Mouse (Mus musculus): ENCODE results near the gene Plekha7. TPM values are rescaled to one million over a fixed set of nuclear protein-coding genes. Genes with fewer than 3 reads are reported as not detected.
A peak's percentile ranks its signal among the peaks of the same experiment; 100 is the strongest.

Plekha7 gene
- polyA plus RNA-seq, 1 experiment from 2014 or later = 55.9 TPM

- Histone ChIP-seq H3K4me3 (peak overlapping the region; percentile 71), H3K4me1 (replicated peaks) (peaks cover 78% of the 10 kb centered on the region)
Observed at GRCm38 (mm10) chr7:116237157-116237981, 70.8 kb downstream of the Plekha7 start.

GRCm38 (mm10) chr7:116236608-116237007 lies 71.6 kb downstream of the Plekha7 start:
- 50% methylated on average over 8 of the region's 8 CpGs for WGBS
- Histone ChIP-seq H3K9ac (peak overlapping the region; percentile 82), H3K9me3 (replicated peaks) (no peaks in the 10 kb centered on the region), H3K27ac (ENCODE audit: poor library complexity, severe bottlenecking) (peak overlapping the region; percentile 93), H3K36me3 (no peaks in the 10 kb centered on the region), H3K4me1 (replicated peaks) (peaks cover 79% of the 10 kb centered on the region), H3K27me3 (replicated peaks) (peaks cover 21% of the 10 kb centered on the region; the same call in 1 of the 2 replicates), H3K4me3 (peak overlapping the region; percentile 71), H3K4me2 (peak overlapping the region; percentile 86)
- ATAC-seq (ENCODE audit: insufficient number of reproducible peaks, low FRiP score) = no peak

More at GRCm38 (mm10) chr7:116237157-116237981, 70.8 kb downstream of the Plekha7 start:
- Histone ChIP-seq H3K36me3 (no peaks in the 10 kb centered on the region), H3K4me2 (peak overlapping the region; percentile 86), H3K9me3 (replicated peaks) (no peaks in the 10 kb centered on the region), H3K9ac (peak overlapping the region; percentile 82), H3K27me3 (replicated peaks) (peaks cover 21% of the 10 kb centered on the region; the same call in 1 of the 2 replicates), H3K27ac (ENCODE audit: poor library complexity, severe bottlenecking) (peak overlapping the region; percentile 93)
- ATAC-seq (ENCODE audit: insufficient number of reproducible peaks, low FRiP score) = peak; percentile 85
- under 1% methylated on average over 68 of the region's 69 CpGs for whole genome bisulfite sequencing

GRCm38 (mm10) chr7:116234287-116234806 lies 73.8 kb downstream of the Plekha7 start:
- WGBS = 53% methylated on average over 7 of the region's 7 CpGs
- Histone ChIP-seq H3K27ac (ENCODE audit: poor library complexity, severe bottlenecking) (0 out of 2 replicates have a peak overlapping the region, but pooled peaks have one; percentile 14), H3K9me3 (replicated peaks) (no peaks in the 10 kb centered on the region), H3K9ac (peak overlapping the region; percentile 82; the same call in 1 of the 2 replicates), H3K4me1 (replicated peaks) (peaks cover 77% of the 10 kb centered on the region), H3K27me3 (replicated peaks) (peaks cover 21% of the 10 kb centered on the region; the same call in 1 of the 2 replicates), H3K36me3 (no peaks in the 10 kb centered on the region), H3K4me2 (peak overlapping the region; percentile 86), H3K4me3 (no peak overlapping the region)
- ATAC-seq (ENCODE audit: insufficient number of reproducible peaks, low FRiP score) = no peak

- Histone ChIP-seq H3K27me3 (replicated peaks) (peaks cover 3% of the 10 kb centered on the region; the same call in 1 of the 2 replicates), H3K9me3 (replicated peaks) (no peaks in the 10 kb centered on the region), H3K4me2 (0 out of 2 replicates have a peak overlapping the region, but pooled peaks have one; percentile 2), H3K9ac (no peak overlapping the region; the same call in 1 of the 2 replicates), H3K4me1 (replicated peaks) (peaks cover 82% of the 10 kb centered on the region), H3K4me3 (no peak overlapping the region), H3K36me3 (no peaks in the 10 kb centered on the region), H3K27ac (ENCODE audit: poor library complexity, severe bottlenecking) (peak overlapping the region; percentile 57)
- ATAC-seq (ENCODE audit: insufficient number of reproducible peaks, low FRiP score) = no peak
- 47% methylated on average over 11 of the region's 11 CpGs for WGBS
Observed at GRCm38 (mm10) chr7:116230811-116231609, 77.2 kb downstream of the Plekha7 start.

- Histone ChIP-seq H3K9ac (no peak overlapping the region), H3K4me3 (no peak overlapping the region), H3K36me3 (no peaks in the 10 kb centered on the region), H3K27ac (ENCODE audit: poor library complexity, severe bottlenecking) (peak overlapping the region; percentile 36; the same call in 1 of the 2 replicates), H3K27me3 (replicated peaks) (no peaks in the 10 kb centered on the region), H3K9me3 (replicated peaks) (no peaks in the 10 kb centered on the region), H3K4me2 (no peak overlapping the region), H3K4me1 (replicated peaks) (peaks cover 79% of the 10 kb centered on the region)
- no peak for ATAC-seq (ENCODE audit: insufficient number of reproducible peaks, low FRiP score)
- WGBS = 83% methylated on average over 7 of the region's 7 CpGs
Observed at GRCm38 (mm10) chr7:116226877-116227282, 81.3 kb downstream of the Plekha7 start.

GRCm38 (mm10) chr7:116226316-116226715 lies 81.9 kb downstream of the Plekha7 start:
- Histone ChIP-seq H3K4me2 (no peak overlapping the region), H3K4me3 (no peak overlapping the region), H3K9ac (no peak overlapping the region), H3K27me3 (replicated peaks) (no peaks in the 10 kb centered on the region), H3K4me1 (replicated peaks) (peaks cover 79% of the 10 kb centered on the region), H3K36me3 (no peaks in the 10 kb centered on the region), H3K27ac (ENCODE audit: poor library complexity, severe bottlenecking) (no peak overlapping the region), H3K9me3 (replicated peaks) (no peaks in the 10 kb centered on the region)
- no peak for ATAC-seq (ENCODE audit: insufficient number of reproducible peaks, low FRiP score)
- WGBS = 79% methylated on average over 6 of the region's 6 CpGs

- Histone ChIP-seq H3K36me3 (no peaks in the 10 kb centered on the region), H3K9ac (0 out of 2 replicates have a peak overlapping the region, but pooled peaks have one; percentile 28), H3K4me1 (replicated peaks) (peaks cover 81% of the 10 kb centered on the region), H3K9me3 (replicated peaks) (no peaks in the 10 kb centered on the region), H3K27ac (ENCODE audit: poor library complexity, severe bottlenecking) (peak overlapping the region; percentile 43), H3K27me3 (replicated peaks) (no peaks in the 10 kb centered on the region), H3K4me3 (no peak overlapping the region), H3K4me2 (0 out of 2 replicates have a peak overlapping the region, but pooled peaks have one; percentile 2)
- ATAC-seq (ENCODE audit: insufficient number of reproducible peaks, low FRiP score) = no peak
- 55% methylated on average over 2 of the region's 2 CpGs for WGBS
Observed at GRCm38 (mm10) chr7:116224543-116224942, 83.6 kb downstream of the Plekha7 start.

GRCm38 (mm10) chr7:116223010-116223783 lies 85.0 kb downstream of the Plekha7 start:
- no peak overlapping the region for H3K9ac ChIP-seq

GRCm38 (mm10) chr7:116222288-116223009 lies 85.7 kb downstream of the Plekha7 start:
- peak overlapping the region; percentile 31; the same call in 1 of the 2 replicates for H3K4me2 ChIP-seq
- no peaks in the 10 kb centered on the region for H3K9me3 ChIP-seq (replicated peaks)
- no peak overlapping the region for H3K4me3 ChIP-seq
- H3K4me1 ChIP-seq (replicated peaks) = peaks cover 69% of the 10 kb centered on the region
- WGBS = 44% methylated on average over 8 of the region's 8 CpGs
- H3K9ac ChIP-seq = no peak overlapping the region
- H3K27me3 ChIP-seq (replicated peaks) = no peaks in the 10 kb centered on the region
- peaks cover 7% of the 10 kb centered on the region; the same call in 1 of the 2 replicates for H3K36me3 ChIP-seq
- ATAC-seq (ENCODE audit: insufficient number of reproducible peaks, low FRiP score) = no peak
- H3K27ac ChIP-seq (ENCODE audit: poor library complexity, severe bottlenecking) = peak overlapping the region; percentile 39; the same call in 1 of the 2 replicates

More at GRCm38 (mm10) chr7:116223010-116223783, 85.0 kb downstream of the Plekha7 start:
- no peaks in the 10 kb centered on the region for H3K27me3 ChIP-seq (replicated peaks)
- WGBS = 69% methylated on average over 14 of the region's 14 CpGs
- H3K4me1 ChIP-seq (replicated peaks) = peaks cover 76% of the 10 kb centered on the region
- H3K27ac ChIP-seq (ENCODE audit: poor library complexity, severe bottlenecking) = peak overlapping the region; percentile 39; the same call in 1 of the 2 replicates
- peaks cover 7% of the 10 kb centered on the region; the same call in 1 of the 2 replicates for H3K36me3 ChIP-seq
- no peaks in the 10 kb centered on the region for H3K9me3 ChIP-seq (replicated peaks)
- no peak for ATAC-seq (ENCODE audit: insufficient number of reproducible peaks, low FRiP score)
- H3K4me2 ChIP-seq = no peak overlapping the region
- H3K4me3 ChIP-seq = no peak overlapping the region
